16 mouse cellular contexts compared by ENCODE assay signal in the genomic region with DNA sequence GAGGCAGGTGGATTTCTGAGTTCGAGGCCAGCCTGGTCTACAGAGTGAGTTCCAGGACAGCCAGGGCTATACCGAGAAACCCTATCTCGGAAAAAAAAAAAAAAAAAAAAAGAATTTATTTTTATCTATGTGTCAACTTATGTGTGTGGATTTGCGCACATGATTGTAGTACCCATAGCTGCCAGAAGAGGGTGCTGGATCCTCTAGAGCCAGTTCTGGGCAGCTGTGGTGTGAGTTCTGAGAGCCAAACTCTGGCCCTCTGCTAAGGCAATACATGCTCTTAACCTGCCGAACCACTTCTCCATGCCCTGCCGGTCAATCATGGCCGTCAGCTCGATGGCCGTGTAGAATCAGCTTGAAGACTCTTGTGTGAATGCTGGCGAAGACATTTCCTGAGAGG.
A peak's percentile ranks its signal among the peaks of the same experiment; 100 is the strongest.
DNase-seq lines count a peak whose midpoint lies in the region; ATAC-seq and TF ChIP-seq lines count a peak whose summit lies in the region.
"Had no signal": no experiment of that assay in that cellular context is flagged by ENCODE, and none has a peak within 500 bp of the region (broad histone marks: within the 10 kb centered on the region; RNA-seq: fewer than 3 reads in every experiment).

No protein-coding gene starts in this region.

- no peak overlapping the region for H3K4me2 ChIP-seq in heart, postnatal 0 days (ENCODE audit: low read depth, low read length)
- no peak overlapping the region for H3K4me2 ChIP-seq in lung, embryonic 14.5 days
- H3K4me2 ChIP-seq: embryonic facial prominence, embryonic 12.5 days; hindbrain, embryonic 15.5 days; limb, embryonic 12.5 days; neural tube, embryonic 13.5 days had no signal

- no peaks in the 10 kb centered on the region for H3K27me3 ChIP-seq in heart, postnatal 0 days (ENCODE audit: control insufficient read depth, insufficient read depth, low read length)
- no peaks in the 10 kb centered on the region for H3K27me3 ChIP-seq in heart, embryonic 10.5 days (ENCODE audit: insufficient read depth, poor library complexity, severe bottlenecking)
- no peaks in the 10 kb centered on the region for H3K27me3 ChIP-seq in lung, embryonic 14.5 days (ENCODE audit: insufficient read depth, low read length)
- no peaks in the 10 kb centered on the region for H3K27me3 ChIP-seq in ES-Bruce4 (ENCODE audit: control insufficient read depth, insufficient read depth, low read length, poor library complexity, severe bottlenecking)
- H3K27me3 ChIP-seq: embryonic facial prominence, embryonic 12.5 days; hindbrain, embryonic 15.5 days; limb, embryonic 12.5 days; neural tube, embryonic 13.5 days had no signal

- no peak overlapping the region for H3K4me3 ChIP-seq in heart, postnatal 0 days (ENCODE audit: low read depth, low read length)
- no peak overlapping the region for H3K4me3 ChIP-seq in heart, embryonic 10.5 days
- no peak overlapping the region for H3K4me3 ChIP-seq in lung, embryonic 14.5 days (ENCODE audit: low read depth, low read length)
- no peak overlapping the region for H3K4me3 ChIP-seq in ES-Bruce4 (ENCODE audit: low read depth, low read length)
- H3K4me3 ChIP-seq: embryonic facial prominence, embryonic 12.5 days; hindbrain, embryonic 15.5 days; limb, embryonic 12.5 days; neural tube, embryonic 13.5 days had no signal

- DNase-seq in heart, postnatal 0 days (ENCODE audit: low spot score): no peak
- no peak for DNase-seq in heart, embryonic 10.5 days (ENCODE audit: low spot score)
- DNase-seq in lung, embryonic 14.5 days: peak; percentile 38
- no peak for DNase-seq in lung, adult 18-20 months
- no peak for DNase-seq in urinary bladder, postnatal 10 days (ENCODE audit: low spot score)
- DNase-seq: adrenal gland, adult 2 months; cerebellum, adult 11-12 months; forebrain, postnatal 0 days; heart, adult 11 months had no signal

- H3K36me3 ChIP-seq in heart, postnatal 0 days (replicated peaks; ENCODE audit: control insufficient read depth, insufficient read depth, low read length): peaks cover 24% of the 10 kb centered on the region
- H3K36me3 ChIP-seq in heart, embryonic 10.5 days: peaks cover 44% of the 10 kb centered on the region
- H3K36me3 ChIP-seq in lung, embryonic 14.5 days (ENCODE audit: insufficient read depth): peaks cover 29% of the 10 kb centered on the region
- 0 out of 2 replicates have a peak, but pooled peaks cover 3% of the 10 kb centered on the region for H3K36me3 ChIP-seq in ES-Bruce4 (ENCODE audit: control insufficient read depth, insufficient read depth, low read length, poor library complexity, severe bottlenecking)

- no peaks in the 10 kb centered on the region for H3K4me1 ChIP-seq in heart, postnatal 0 days (ENCODE audit: control insufficient read depth, insufficient read depth)
- peaks cover 4% of the 10 kb centered on the region; the same call in 1 of the 2 replicates for H3K4me1 ChIP-seq in heart, embryonic 10.5 days
- H3K4me1 ChIP-seq in lung, embryonic 14.5 days (ENCODE audit: insufficient read depth): no peaks in the 10 kb centered on the region
- no peaks in the 10 kb centered on the region for H3K4me1 ChIP-seq in ES-Bruce4 (ENCODE audit: control insufficient read depth, insufficient read depth, low read length)
- H3K4me1 ChIP-seq: hindbrain, embryonic 15.5 days had no signal

- no peak overlapping the region for H3K9ac ChIP-seq in heart, postnatal 0 days (replicated peaks; ENCODE audit: low read depth, low read length)
- H3K9ac ChIP-seq in lung, embryonic 14.5 days: no peak overlapping the region
- no peak overlapping the region for H3K9ac ChIP-seq in ES-Bruce4 (ENCODE audit: low read depth, poor library complexity, severe bottlenecking)
- H3K9ac ChIP-seq: embryonic facial prominence, embryonic 12.5 days; forebrain, postnatal 0 days; hindbrain, embryonic 15.5 days; limb, embryonic 12.5 days; neural tube, embryonic 13.5 days had no signal

- 0 out of 2 replicates have a peak, but pooled peaks cover 5% of the 10 kb centered on the region for H3K9me3 ChIP-seq in heart, postnatal 0 days (replicated peaks; ENCODE audit: control insufficient read depth, low read length)
- H3K9me3 ChIP-seq in heart, embryonic 10.5 days: no peaks in the 10 kb centered on the region
- 0 out of 2 replicates have a peak, but pooled peaks cover 4% of the 10 kb centered on the region for H3K9me3 ChIP-seq in lung, embryonic 14.5 days (ENCODE audit: low read depth, low read length)
- no peaks in the 10 kb centered on the region for H3K9me3 ChIP-seq in ES-Bruce4 (replicated peaks; ENCODE audit: control insufficient read depth, insufficient read depth, low read length, poor library complexity, severe bottlenecking)
- H3K9me3 ChIP-seq: hindbrain, embryonic 15.5 days; neural tube, embryonic 13.5 days had no signal

- 0 out of 2 replicates have a peak, but pooled peaks have one; percentile 5 for TF ChIP-seq CTCF in heart, postnatal 0 days (IDR thresholded peaks at IDR 0.05; ENCODE audit: low read depth)
- peak; percentile 52 for TF ChIP-seq CTCF in lung, embryonic 14.5 days (IDR thresholded peaks at IDR 0.05; ENCODE audit: low read depth)
- peak; percentile 69 for TF ChIP-seq CTCF in ES-Bruce4 (IDR thresholded peaks at IDR 0.05; ENCODE audit: low read depth, low read length)

- no peak for ATAC-seq in heart, postnatal 0 days (ENCODE audit: insufficient read depth, low read depth)
- no peak for ATAC-seq in lung, embryonic 14.5 days (ENCODE audit: insufficient read depth)
- ATAC-seq in erythroid progenitor cell, adult 5-6 weeks (replicated peaks; ENCODE audit: low FRiP score, poor library complexity, severe bottlenecking): 0 out of 2 replicates have a peak, but pooled peaks have one; percentile 33
- no peak for ATAC-seq in cerebellum, adult (ENCODE audit: insufficient number of reproducible peaks, low FRiP score, low TSS enrichment)
- ATAC-seq: forebrain, postnatal 0 days had no signal

- 96% methylated on average over 9 of the region's 10 CpGs for WGBS in heart, postnatal 0 days
- WGBS in heart, embryonic 10.5 days: 87% methylated on average over 10 of the region's 10 CpGs
- 91% methylated on average over 9 of the region's 10 CpGs for WGBS in lung, embryonic 14.5 days

- TF ChIP-seq EP300 in heart, postnatal 0 days (IDR thresholded peaks at IDR 0.05; ENCODE audit: low read depth): no peak
- TF ChIP-seq EP300 in ES-Bruce4 (IDR thresholded peaks at IDR 0.05; ENCODE audit: insufficient read depth, low read depth, low read length): no peak

- TF ChIP-seq POLR2A in ES-Bruce4 (IDR thresholded peaks at IDR 0.05; ENCODE audit: insufficient read depth, low read length): no peak

- no peak overlapping the region for H3K27ac ChIP-seq in heart, postnatal 0 days (ENCODE audit: low read depth)
- H3K27ac ChIP-seq in heart, embryonic 10.5 days: no peak overlapping the region
- H3K27ac ChIP-seq in lung, embryonic 14.5 days (ENCODE audit: low read depth): no peak overlapping the region
- no peak overlapping the region for H3K27ac ChIP-seq in ES-Bruce4 (ENCODE audit: insufficient read depth, low read length)
- H3K27ac ChIP-seq: embryonic facial prominence, embryonic 12.5 days; hindbrain, embryonic 15.5 days; limb, embryonic 12.5 days; neural tube, embryonic 13.5 days had no signal

Comparison
In these comparisons a context has a peak if more than half of its experiments do, and no peak if none do; other contexts are left out.
1. CTCF ChIP-seq: peak in every context shown above with its lines; median percentile 69 in ES-Bruce4; 52 in lung, embryonic 14.5 days; 5 in heart, postnatal 0 days.